10 mouse cellular contexts compared by ENCODE assay signal in the genomic region with DNA sequence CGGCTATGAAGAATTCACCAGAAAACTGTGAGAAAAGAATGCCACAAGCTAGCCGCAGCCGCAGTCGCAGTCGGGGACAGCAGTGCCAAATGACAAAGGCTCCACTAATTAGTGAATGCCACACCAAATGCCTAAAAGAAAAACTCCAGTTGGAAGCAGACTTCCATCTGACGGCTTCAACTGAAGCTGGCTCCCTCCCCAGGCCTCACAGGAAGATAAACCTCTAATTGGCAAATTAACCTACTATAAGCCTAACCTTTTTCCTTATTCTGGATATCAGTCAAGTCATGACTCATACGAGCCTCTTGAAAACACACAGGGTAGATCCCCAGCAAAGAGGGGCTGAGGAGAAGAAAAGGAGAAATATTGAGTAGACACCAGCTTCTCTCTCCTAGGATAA. TPM values are rescaled to one million over a fixed set of nuclear protein-coding genes. Genes with fewer than 3 reads are reported as not detected.
DNase-seq lines count a peak whose midpoint lies in the region; TF ChIP-seq lines count a peak whose summit lies in the region.
"Had no signal": no experiment of that assay in that cellular context is flagged by ENCODE, and none has a peak within 500 bp of the region (broad histone marks: within the 10 kb centered on the region; RNA-seq: fewer than 3 reads in every experiment).

No protein-coding gene starts in this region.

- 0 out of 2 replicates have a peak overlapping the region, but pooled peaks have one; percentile 2 for H3K27ac ChIP-seq in left cerebral cortex, adult 2 months
- peak overlapping the region; percentile 37; the same call in 1 of the 2 replicates for H3K27ac ChIP-seq in forebrain, embryonic 10.5 days
- H3K27ac ChIP-seq: hindbrain, embryonic 10.5 days; macrophage had no signal

- no peak for TF ChIP-seq CTCF in left cerebral cortex, adult 2 months (IDR thresholded peaks at IDR 0.05)

- WGBS in forebrain, embryonic 10.5 days, result 36% methylated on average over 7 of the region's 7 CpGs

- no peaks in the 10 kb centered on the region for H3K27me3 ChIP-seq in forebrain, embryonic 10.5 days (ENCODE audit: poor library complexity, severe bottlenecking)

- peaks cover 21% of the 10 kb centered on the region for H3K36me3 ChIP-seq in forebrain, embryonic 10.5 days (replicated peaks)

- DNase-seq in left cerebral cortex, adult 2 months (ENCODE audit: extremely low spot score in 1 of 2, low spot score in 2 of 2), result no peak
- DNase-seq in left cerebral cortex, adult 8-10 months (ENCODE audit: low spot score in 2 of 2), result no peak
- DNase-seq in adipocyte (ENCODE audit: low spot score), result peak; percentile 9
- DNase-seq in forebrain, embryonic 10.5 days (ENCODE audit: extremely low spot score, low spot score), result no peak
- peak; percentile 26 for DNase-seq in layer of hippocampus, adult 9-10 months (ENCODE audit: low spot score)
- DNase-seq in c-Kit-positive CD71-positive TER-119-positive erythroid progenitor cells, embryonic 14.5 days (ENCODE audit: low spot score), result no peak
- no peak for DNase-seq in gastrocnemius, postnatal 14 days
- DNase-seq: embryo, embryonic 11 days had no signal

- H3K9me3 ChIP-seq in forebrain, embryonic 10.5 days, result no peaks in the 10 kb centered on the region

- H3K4me3 ChIP-seq in left cerebral cortex, adult 2 months, result no peak overlapping the region
- no peak overlapping the region for H3K4me3 ChIP-seq in forebrain, embryonic 10.5 days
- H3K4me3 ChIP-seq: hindbrain, embryonic 10.5 days had no signal

- intact Hi-C loops in left cerebral cortex, adult 2 months (cut with DNase I), result no loop called here
- intact Hi-C loops in gastrocnemius, postnatal 14 days (cut with DNase I; ENCODE audit: low total_unique reads), result no loop called here

- peaks cover 22% of the 10 kb centered on the region for H3K4me1 ChIP-seq in forebrain, embryonic 10.5 days
- H3K4me1 ChIP-seq: hindbrain, embryonic 10.5 days had no signal

RNA-seq across cellular contexts. Expression of gene Lpar1, which starts 44.9 kb away (rescaled TPM):
- 10 to 100 TPM; 14.5 to 17.5 TPM for total RNA-seq in left cerebral cortex, adult 2 months (2021)
- total RNA-seq in left cerebral cortex, adult 8-10 months (2022), result 10 to 100 TPM; 19.7 to 27.2 (median 22.5) TPM
- polyA plus RNA-seq in forebrain, embryonic 10.5 days (2016; fragmentation: Nextera tagmentation; extraction: Ambion mirVana), result 60.9 and 63.8 TPM in 2 replicates
- total RNA-seq in gastrocnemius, postnatal 14 days (2021), result 10 to 100 TPM; 20.2 to 27.2 TPM

Comparison
In these comparisons a context has a peak if more than half of its experiments do, and no peak if none do; other contexts are left out.
1. DNase-seq: peak in adipocyte (single experiment) and layer of hippocampus, adult 9-10 months (single experiment); none in left cerebral cortex, adult 2 months (0 of 2), left cerebral cortex, adult 8-10 months (0 of 2), forebrain, embryonic 10.5 days (single experiment), c-Kit-positive CD71-positive TER-119-positive erythroid progenitor cells, embryonic 14.5 days (single experiment) and gastrocnemius, postnatal 14 days (single experiment).